Mouse (Mus musculus): ENCODE results near the gene Cd27. TPM values are rescaled to one million over a fixed set of nuclear protein-coding genes. Genes with fewer than 3 reads are reported as not detected.

The Cd27 gene
- polyA plus RNA-seq, 1 experiment from 2014 or later: 3.1 TPM

- no peaks in the 10 kb centered on the region for H3K36me3 ChIP-seq (ENCODE audit: control insufficient read depth, insufficient read depth, low read length)
- no peaks in the 10 kb centered on the region for H3K4me1 ChIP-seq (replicated peaks; ENCODE audit: control insufficient read depth, insufficient read depth, low read length)
- no peak overlapping the region for H3K4me3 ChIP-seq (ENCODE audit: low read length)
- no peaks in the 10 kb centered on the region for H3K9me3 ChIP-seq (ENCODE audit: control insufficient read depth, low read length)
- no peaks in the 10 kb centered on the region for H3K27me3 ChIP-seq (ENCODE audit: control insufficient read depth, insufficient read depth, low read depth, low read length)
- WGBS: 78% methylated on average over 7 of the region's 7 CpGs
- no peak for ATAC-seq (ENCODE audit: low read depth)
- no peak overlapping the region for H3K9ac ChIP-seq (ENCODE audit: low read length)
- H3K27ac ChIP-seq (ENCODE audit: low read length): no peak overlapping the region
- H3K4me2 ChIP-seq (ENCODE audit: low read depth, low read length): no peak overlapping the region
Observed at GRCm38 (mm10) chr6:125255516-125256044, 18.8 kb upstream of the Cd27 start.

- Histone ChIP-seq H3K4me1 (replicated peaks; ENCODE audit: control insufficient read depth, insufficient read depth, low read length) (no peaks in the 10 kb centered on the region), H3K4me2 (ENCODE audit: low read depth, low read length) (no peak overlapping the region), H3K36me3 (ENCODE audit: control insufficient read depth, insufficient read depth, low read length) (no peaks in the 10 kb centered on the region), H3K9ac (ENCODE audit: low read length) (no peak overlapping the region), H3K27ac (ENCODE audit: low read length) (no peak overlapping the region), H3K4me3 (ENCODE audit: low read length) (no peak overlapping the region), H3K9me3 (ENCODE audit: control insufficient read depth, low read length) (no peaks in the 10 kb centered on the region), H3K27me3 (ENCODE audit: control insufficient read depth, insufficient read depth, low read depth, low read length) (no peaks in the 10 kb centered on the region)
- ATAC-seq (ENCODE audit: low read depth): no peak
- WGBS: 70% methylated on average over 14 of the region's 14 CpGs
Observed at GRCm38 (mm10) chr6:125253863-125254715, 17.3 kb upstream of the Cd27 start.

- WGBS: 82% methylated on average over 8 of the region's 8 CpGs
- Histone ChIP-seq H3K36me3 (ENCODE audit: control insufficient read depth, insufficient read depth, low read length) (no peaks in the 10 kb centered on the region), H3K4me1 (replicated peaks; ENCODE audit: control insufficient read depth, insufficient read depth, low read length) (no peaks in the 10 kb centered on the region), H3K27ac (ENCODE audit: low read length) (no peak overlapping the region), H3K4me3 (ENCODE audit: low read length) (no peak overlapping the region), H3K4me2 (ENCODE audit: low read depth, low read length) (no peak overlapping the region), H3K9ac (ENCODE audit: low read length) (no peak overlapping the region), H3K9me3 (ENCODE audit: control insufficient read depth, low read length) (no peaks in the 10 kb centered on the region), H3K27me3 (ENCODE audit: control insufficient read depth, insufficient read depth, low read depth, low read length) (no peaks in the 10 kb centered on the region)
- ATAC-seq (ENCODE audit: low read depth): no peak
Observed at GRCm38 (mm10) chr6:125252711-125253110, 15.9 kb upstream of the Cd27 start.

- Histone ChIP-seq H3K4me1 (replicated peaks; ENCODE audit: control insufficient read depth, insufficient read depth, low read length) (no peaks in the 10 kb centered on the region), H3K9me3 (ENCODE audit: control insufficient read depth, low read length) (no peaks in the 10 kb centered on the region), H3K36me3 (ENCODE audit: control insufficient read depth, insufficient read depth, low read length) (no peaks in the 10 kb centered on the region), H3K4me3 (ENCODE audit: low read length) (no peak overlapping the region), H3K27me3 (ENCODE audit: control insufficient read depth, insufficient read depth, low read depth, low read length) (no peaks in the 10 kb centered on the region), H3K27ac (ENCODE audit: low read length) (no peak overlapping the region), H3K4me2 (ENCODE audit: low read depth, low read length) (no peak overlapping the region), H3K9ac (ENCODE audit: low read length) (no peak overlapping the region)
- 67% methylated on average over 3 of the region's 3 CpGs for WGBS
- ATAC-seq (ENCODE audit: low read depth): no peak
Observed at GRCm38 (mm10) chr6:125252285-125252684, 15.5 kb upstream of the Cd27 start.

GRCm38 (mm10) chr6:125244551-125244950, 7.7 kb upstream of the Cd27 start:
- Histone ChIP-seq H3K27ac (ENCODE audit: low read length) (no peak overlapping the region), H3K4me2 (ENCODE audit: low read depth, low read length) (no peak overlapping the region), H3K9me3 (ENCODE audit: control insufficient read depth, low read length) (no peaks in the 10 kb centered on the region), H3K4me1 (replicated peaks; ENCODE audit: control insufficient read depth, insufficient read depth, low read length) (no peaks in the 10 kb centered on the region), H3K9ac (ENCODE audit: low read length) (no peak overlapping the region), H3K36me3 (ENCODE audit: control insufficient read depth, insufficient read depth, low read length) (no peaks in the 10 kb centered on the region), H3K4me3 (ENCODE audit: low read length) (no peak overlapping the region), H3K27me3 (ENCODE audit: control insufficient read depth, insufficient read depth, low read depth, low read length) (no peaks in the 10 kb centered on the region)
- WGBS: 29% methylated on average over 1 of the region's 1 CpGs
- ATAC-seq (ENCODE audit: low read depth): no peak

- Histone ChIP-seq H3K9me3 (ENCODE audit: control insufficient read depth, low read length) (no peaks in the 10 kb centered on the region), H3K36me3 (ENCODE audit: control insufficient read depth, insufficient read depth, low read length) (no peaks in the 10 kb centered on the region), H3K4me1 (replicated peaks; ENCODE audit: control insufficient read depth, insufficient read depth, low read length) (no peaks in the 10 kb centered on the region; the same call in 1 of the 2 replicates), H3K27me3 (ENCODE audit: control insufficient read depth, insufficient read depth, low read depth, low read length) (no peaks in the 10 kb centered on the region), H3K4me2 (ENCODE audit: low read depth, low read length) (no peak overlapping the region), H3K4me3 (ENCODE audit: low read length) (no peak overlapping the region), H3K9ac (ENCODE audit: low read length) (no peak overlapping the region), H3K27ac (ENCODE audit: low read length) (no peak overlapping the region)
- ATAC-seq (ENCODE audit: low read depth): no peak
- 73% methylated on average over 8 of the region's 8 CpGs for WGBS
Observed at GRCm38 (mm10) chr6:125241566-125241965, 4.8 kb upstream of the Cd27 start.

GRCm38 (mm10) chr6:125240617-125241016, 3.8 kb upstream of the Cd27 start:
- no peaks in the 10 kb centered on the region for H3K9me3 ChIP-seq (ENCODE audit: control insufficient read depth, low read length)
- H3K27me3 ChIP-seq (ENCODE audit: control insufficient read depth, insufficient read depth, low read depth, low read length): no peaks in the 10 kb centered on the region
- H3K36me3 ChIP-seq (ENCODE audit: control insufficient read depth, insufficient read depth, low read length): no peaks in the 10 kb centered on the region
- H3K4me2 ChIP-seq (ENCODE audit: low read depth, low read length): no peak overlapping the region
- no peak overlapping the region for H3K27ac ChIP-seq (ENCODE audit: low read length)
- 68% methylated on average over 5 of the region's 5 CpGs for WGBS
- no peak for ATAC-seq (ENCODE audit: low read depth)
- no peaks in the 10 kb centered on the region; the same call in 1 of the 2 replicates for H3K4me1 ChIP-seq (replicated peaks; ENCODE audit: control insufficient read depth, insufficient read depth, low read length)
- H3K9ac ChIP-seq (ENCODE audit: low read length): no peak overlapping the region
- no peak overlapping the region for H3K4me3 ChIP-seq (ENCODE audit: low read length)

- ATAC-seq (ENCODE audit: low read depth): no peak
Observed at GRCm38 (mm10) chr6:125239547-125239946, 2.7 kb upstream of the Cd27 start.

GRCm38 (mm10) chr6:125238396-125238795, 1.6 kb upstream of the Cd27 start:
- Histone ChIP-seq H3K27ac (ENCODE audit: low read length) (no peak overlapping the region), H3K4me2 (ENCODE audit: low read depth, low read length) (no peak overlapping the region), H3K4me3 (ENCODE audit: low read length) (no peak overlapping the region), H3K4me1 (replicated peaks; ENCODE audit: control insufficient read depth, insufficient read depth, low read length) (peaks cover 8% of the 10 kb centered on the region; the same call in 1 of the 2 replicates), H3K36me3 (ENCODE audit: control insufficient read depth, insufficient read depth, low read length) (no peaks in the 10 kb centered on the region), H3K9me3 (ENCODE audit: control insufficient read depth, low read length) (no peaks in the 10 kb centered on the region), H3K9ac (ENCODE audit: low read length) (no peak overlapping the region), H3K27me3 (ENCODE audit: control insufficient read depth, insufficient read depth, low read depth, low read length) (no peaks in the 10 kb centered on the region)
- ATAC-seq (ENCODE audit: low read depth): peak; percentile 34; the same call in 1 of the 2 replicates
- WGBS: 27% methylated on average over 6 of the region's 6 CpGs

More at GRCm38 (mm10) chr6:125239547-125239946, 2.7 kb upstream of the Cd27 start:
- H3K9me3 ChIP-seq (ENCODE audit: control insufficient read depth, low read length): no peaks in the 10 kb centered on the region
- H3K4me1 ChIP-seq (replicated peaks; ENCODE audit: control insufficient read depth, insufficient read depth, low read length): peaks cover 2% of the 10 kb centered on the region; the same call in 1 of the 2 replicates
- H3K36me3 ChIP-seq (ENCODE audit: control insufficient read depth, insufficient read depth, low read length): no peaks in the 10 kb centered on the region
- H3K4me2 ChIP-seq (ENCODE audit: low read depth, low read length): no peak overlapping the region
- WGBS: 89% methylated on average over 5 of the region's 5 CpGs
- H3K27me3 ChIP-seq (ENCODE audit: control insufficient read depth, insufficient read depth, low read depth, low read length): no peaks in the 10 kb centered on the region
- no peak overlapping the region for H3K4me3 ChIP-seq (ENCODE audit: low read length)
- no peak overlapping the region for H3K27ac ChIP-seq (ENCODE audit: low read length)
- H3K9ac ChIP-seq (ENCODE audit: low read length): no peak overlapping the region
